Mouse (Mus musculus) heart, postnatal 0 days (tissue): ENCODE results near the gene Frmd6.

Experiments used
- CTCF ChIP-seq: IDR thresholded peaks from 2 replicates; pipeline ENCODE4 v1.5.1; 2016; ENCODE audit warnings: antibody characterized with exemption, control low read depth, low read depth
- EP300 ChIP-seq: IDR thresholded peaks from 2 replicates; pipeline ENCODE4 v1.6.1; 2016; ENCODE audit warnings: antibody characterized with exemption, low read depth

- TF ChIP-seq CTCF (peak; percentile 27; the same call in 1 of the 2 replicates), EP300 (no peak)
Measured at GRCm38 (mm10) chr12:70898450-70898849, 73.1 kb downstream of the Frmd6 start.
